Mouse (Mus musculus): ENCODE results near the gene AY358078.

GRCm38 (mm10) chr14:51794106-51794505, 5.7 kb upstream of the AY358078 start:
- TF ChIP-seq CTCF (conservative IDR thresholded peaks at IDR 0.05; ENCODE audit: low read length), result no peak
- no peak for TF ChIP-seq NANOG (IDR thresholded peaks at IDR 0.05; ENCODE audit: borderline replicate concordance, low read length)
- no peak for TF ChIP-seq POU5F1 (IDR thresholded peaks at IDR 0.05; ENCODE audit: borderline replicate concordance, low read length)
